Mouse (Mus musculus) stomach, postnatal 0 days (tissue): ENCODE measurements at regions not wholly inside any gene's neighbourhood (a gene's known extent, or its start where the extent isn't known, plus 50 kb on each side); places are given as distances from the start of the nearest gene placed in this dataset.

Source experiments
- CTCF ChIP-seq: IDR thresholded peaks from 2 replicates; pipeline ENCODE4 v1.5.1; 2016; ENCODE audit warnings: antibody characterized with exemption, low read depth, mild to moderate bottlenecking, moderate library complexity
- EP300 ChIP-seq: optimal IDR thresholded peaks from 2 replicates; pipeline ENCODE3; 2016; ENCODE audit warnings: antibody characterized with exemption

DNA sequence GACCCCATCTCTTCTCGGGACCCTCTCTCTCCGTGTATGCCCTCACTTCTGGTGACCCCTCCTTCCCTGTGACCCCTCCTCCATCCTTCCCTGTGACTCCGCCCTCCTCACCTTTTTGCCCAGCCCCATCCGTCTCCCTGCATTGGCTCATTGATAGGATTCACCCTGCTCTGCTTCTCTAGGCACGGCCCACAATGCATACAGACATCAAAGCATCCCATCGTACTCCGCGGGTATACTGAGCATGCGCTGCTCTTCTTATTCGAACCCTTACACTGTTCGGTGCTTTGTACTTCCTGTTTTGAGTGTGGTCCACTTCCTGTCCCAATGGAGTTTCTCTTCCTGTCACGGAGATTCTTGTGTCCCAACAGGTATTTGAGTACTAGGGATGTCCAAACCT lies 504.8 kb downstream of the Tbc1d22a start:
- TF ChIP-seq CTCF (no peak), EP300 (no peak)
